Mouse (Mus musculus) hindbrain, postnatal 0 days (tissue): ENCODE results near the gene Prkn. TPM values are rescaled to one million over a fixed set of nuclear protein-coding genes. Genes with fewer than 3 reads are reported as not detected.

ENCODE experiments used
- ATAC-seq: fragments of 200-750 bp; cut with Nextera tagmentation; 2 replicates; pipeline ENCODE4 v1.8.0; 2017; ENCODE audit warnings: mild to moderate bottlenecking, moderate TSS enrichment, moderate library complexity
- DNase-seq: peaks from one replicate; pipeline ENCODE4 v3.0.0-alpha.2; 2015; ENCODE audit warnings: low spot score
- H3K27ac ChIP-seq: fragments of 300-500 bp; sonication (generic); 2 replicates; pipeline ENCODE4 v1.5.1; 2014; ENCODE audit warnings: mild to moderate bottlenecking
- H3K27me3 ChIP-seq: fragments of 300-500 bp; sonication (generic); 2 replicates; pipeline ENCODE4 v1.6.1; 2014; ENCODE audit warnings: low read length, mixed read lengths; ENCODE audit not compliant: insufficient read depth
- H3K36me3 ChIP-seq: fragments of 300-500 bp; sonication (generic); 2 replicates; pipeline ENCODE4 v1.6.1; 2014; ENCODE audit warnings: low read length, mixed read lengths; ENCODE audit not compliant: insufficient read depth
- H3K4me1 ChIP-seq: fragments of 300-500 bp; sonication (generic); 2 replicates; pipeline ENCODE4 v1.6.1; 2014; ENCODE audit warnings: antibody characterized with exemption, low read length, mixed read lengths; ENCODE audit not compliant: insufficient read depth
- H3K4me2 ChIP-seq: fragments of 300-500 bp; sonication (generic); 2 replicates; pipeline ENCODE4 v1.6.1; 2014; ENCODE audit warnings: low read depth, mild to moderate bottlenecking, low read length, moderate library complexity, mixed read lengths
- H3K4me3 ChIP-seq: fragments of 300-500 bp; sonication (generic); 2 replicates; pipeline ENCODE4 v1.5.1; 2014; ENCODE audit warnings: low read length
- H3K9ac ChIP-seq: fragments of 300-500 bp; sonication (generic); replicated peaks from 2 replicates; pipeline ENCODE4 v1.6.1; 2014; ENCODE audit warnings: mild to moderate bottlenecking, low read length, moderate library complexity, mixed read lengths
- H3K9me3 ChIP-seq: fragments of 300-500 bp; sonication (generic); 2 replicates; pipeline ENCODE4 v1.6.1; 2016; ENCODE audit warnings: low read length, mixed read lengths
- CTCF ChIP-seq: IDR thresholded peaks from 2 replicates; pipeline ENCODE4 v1.5.1; 2016; ENCODE audit warnings: antibody characterized with exemption, control low read depth, low read depth
- WGBS: fragments of 180-500 bp; shearing (Covaris S2); extraction: QIAGEN DNeasy Blood & Tissue Kit; methylation state at CpG from one replicate; pipeline ENCODE4 v1.1.7; 2014; 5-methylcytosine and 5-hydroxymethylcytosine counted together
- polyA plus RNA-seq: library from polyadenylated mRNA; unstranded; fragments of >200 nt; fragmentation: Nextera tagmentation; extraction: Ambion mirVana; gene quantifications from 2 replicates; pipeline ENCODE4 v1.2.1, GENCODE M21; 2015
- total RNA-seq: library from RNA; depleted of rRNA; stranded (reverse); fragments of >200 nt; gene quantifications from 2 replicates; pipeline ENCODE4 v1.2.3, GENCODE M21; 2014

Gene Prkn
- total and polyA plus RNA-seq, 2 experiments from 2014 or later, result 9.3 to 10.7 TPM

- ATAC-seq (no peak), DNase-seq (peak; percentile 42)
- H3K4me2 ChIP-seq, result no peak overlapping the region
- H3K4me1 ChIP-seq, result no peaks in the 10 kb centered on the region
- no peak for TF ChIP-seq CTCF
- H3K27ac ChIP-seq, result no peak overlapping the region
- H3K27me3 ChIP-seq, result no peaks in the 10 kb centered on the region
- H3K9me3 ChIP-seq, result no peaks in the 10 kb centered on the region
- 68% methylated on average over 7 of the region's 7 CpGs for WGBS
- no peaks in the 10 kb centered on the region for H3K36me3 ChIP-seq
- H3K9ac ChIP-seq, result no peak overlapping the region
- no peak overlapping the region for H3K4me3 ChIP-seq
These were observed 1060.1 kb downstream of the Prkn start for GRCm38 (mm10) chr17:11900300-11900699.

GRCm38 (mm10) chr17:11901731-11902130 lies 1061.5 kb downstream of the Prkn start:
- Histone ChIP-seq H3K4me2 (no peak overlapping the region), H3K27ac (no peak overlapping the region), H3K4me3 (no peak overlapping the region), H3K36me3 (no peaks in the 10 kb centered on the region), H3K9ac (no peak overlapping the region), H3K9me3 (no peaks in the 10 kb centered on the region), H3K27me3 (no peaks in the 10 kb centered on the region), H3K4me1 (no peaks in the 10 kb centered on the region)
- 73% methylated on average over 3 of the region's 3 CpGs for WGBS
- no peak for TF ChIP-seq CTCF
- no peak for DNase-seq
- ATAC-seq, result no peak

- Histone ChIP-seq H3K4me3 (no peak overlapping the region), H3K27ac (no peak overlapping the region), H3K36me3 (no peaks in the 10 kb centered on the region), H3K4me1 (no peaks in the 10 kb centered on the region), H3K4me2 (no peak overlapping the region), H3K9me3 (no peaks in the 10 kb centered on the region), H3K27me3 (no peaks in the 10 kb centered on the region), H3K9ac (no peak overlapping the region)
- ATAC-seq, result no peak
- peak; percentile 53 for TF ChIP-seq CTCF
- 54% methylated on average over 6 of the region's 6 CpGs for WGBS
- DNase-seq, result peak; percentile 41
These were observed 1062.8 kb downstream of the Prkn start for GRCm38 (mm10) chr17:11903001-11903400.

GRCm38 (mm10) chr17:11910668-11911398 lies 1070.6 kb downstream of the Prkn start:
- DNase-seq, result no peak
- H3K9me3 ChIP-seq, result no peaks in the 10 kb centered on the region
- no peaks in the 10 kb centered on the region for H3K27me3 ChIP-seq
- H3K27ac ChIP-seq, result no peak overlapping the region
- peaks cover 3% of the 10 kb centered on the region; the same call in 1 of the 2 replicates for H3K4me1 ChIP-seq
- no peak overlapping the region for H3K9ac ChIP-seq
- H3K4me3 ChIP-seq, result no peak overlapping the region
- 59% methylated on average over 8 of the region's 8 CpGs for WGBS
- no peak overlapping the region for H3K4me2 ChIP-seq
- ATAC-seq, result no peak
- no peaks in the 10 kb centered on the region for H3K36me3 ChIP-seq
- 0 out of 2 replicates have a peak, but pooled peaks have one; percentile 8 for TF ChIP-seq CTCF

GRCm38 (mm10) chr17:11912136-11912535 lies 1072.0 kb downstream of the Prkn start:
- Histone ChIP-seq H3K36me3 (no peaks in the 10 kb centered on the region), H3K4me3 (no peak overlapping the region), H3K9ac (no peak overlapping the region), H3K27ac (no peak overlapping the region), H3K4me2 (no peak overlapping the region), H3K9me3 (no peaks in the 10 kb centered on the region), H3K4me1 (peaks cover 3% of the 10 kb centered on the region; the same call in 1 of the 2 replicates), H3K27me3 (no peaks in the 10 kb centered on the region)
- TF ChIP-seq CTCF, result no peak
- DNase-seq (no peak), ATAC-seq (no peak)
- WGBS, result 78% methylated on average over 4 of the region's 4 CpGs

- ATAC-seq (peak; percentile 59; the same call in 1 of the 2 replicates), DNase-seq (peak; percentile 78)
- Histone ChIP-seq H3K36me3 (no peaks in the 10 kb centered on the region), H3K27me3 (no peaks in the 10 kb centered on the region), H3K4me2 (peak overlapping the region; percentile 51), H3K27ac (peak overlapping the region; percentile 54), H3K4me3 (peak overlapping the region; percentile 19), H3K9me3 (no peaks in the 10 kb centered on the region), H3K9ac (peak overlapping the region; percentile 24; the same call in 1 of the 2 replicates), H3K4me1 (peaks cover 3% of the 10 kb centered on the region; the same call in 1 of the 2 replicates)
- 1% methylated on average over 19 of the region's 19 CpGs for WGBS
- TF ChIP-seq CTCF, result peak; percentile 17; the same call in 1 of the 2 replicates
These were observed 1072.7 kb downstream of the Prkn start for GRCm38 (mm10) chr17:11912872-11913365.

GRCm38 (mm10) chr17:11913620-11914019 lies 1073.4 kb downstream of the Prkn start:
- no peaks in the 10 kb centered on the region for H3K9me3 ChIP-seq
- ATAC-seq (no peak), DNase-seq (no peak)
- H3K4me2 ChIP-seq, result peak overlapping the region; percentile 51
- no peaks in the 10 kb centered on the region for H3K36me3 ChIP-seq
- peaks cover 3% of the 10 kb centered on the region; the same call in 1 of the 2 replicates for H3K4me1 ChIP-seq
- WGBS, result 20% methylated on average over 8 of the region's 8 CpGs
- no peak for TF ChIP-seq CTCF
- no peaks in the 10 kb centered on the region for H3K27me3 ChIP-seq
- no peak overlapping the region; the same call in 1 of the 2 replicates for H3K9ac ChIP-seq
- no peak overlapping the region; the same call in 1 of the 2 replicates for H3K27ac ChIP-seq
- no peak overlapping the region for H3K4me3 ChIP-seq
